Mouse (Mus musculus): ENCODE data around the gene Tspan4.
A peak's percentile ranks its signal among the peaks of the same experiment; 100 is the strongest.

The Tspan4 gene

DNA sequence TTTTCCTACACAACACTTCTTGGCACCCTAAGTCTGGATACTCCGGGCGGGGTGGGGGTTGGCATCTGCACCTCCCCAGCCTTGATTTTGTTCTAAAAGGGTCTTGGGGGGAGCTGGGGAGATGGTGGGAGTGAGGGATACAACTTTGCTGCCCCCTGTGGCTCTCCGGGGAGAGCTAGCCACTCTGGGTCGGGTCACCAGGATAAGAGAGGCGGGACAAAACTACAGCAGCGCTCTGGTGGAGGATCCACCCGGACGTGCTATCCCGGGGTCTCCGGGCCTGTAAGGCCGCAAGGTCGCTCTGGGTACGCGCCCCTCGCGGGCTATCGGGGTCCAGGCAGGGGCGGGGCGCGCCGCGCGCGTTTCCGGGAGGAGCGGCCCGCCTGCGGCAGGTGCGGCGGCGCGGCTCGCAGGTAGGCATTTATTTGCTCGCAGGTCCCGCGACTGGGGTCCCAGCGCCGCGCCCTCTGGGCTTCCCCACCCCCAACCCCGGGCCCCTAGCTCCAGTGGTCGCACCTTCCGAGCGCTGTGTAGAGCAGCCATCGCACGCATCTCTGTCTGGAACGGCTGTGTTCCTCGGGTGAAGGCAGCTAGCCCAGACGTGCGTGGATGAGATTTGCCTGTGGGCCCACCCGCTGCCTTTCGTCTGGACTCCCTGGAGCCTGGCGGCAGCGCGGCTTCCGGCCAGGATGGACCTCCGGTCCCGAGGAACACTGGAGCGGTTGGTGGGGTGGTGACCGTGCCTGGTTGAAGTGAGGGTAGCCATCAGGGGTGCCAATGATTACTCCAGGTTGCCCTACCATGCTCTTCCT lies 13.3 kb upstream of the Tspan4 start:
- DNase-seq (ENCODE audit: low spot score), result peak; percentile 49

- no peak for DNase-seq (ENCODE audit: low spot score)
These were observed 12.7 kb upstream of the Tspan4 start for GRCm38 (mm10) chr7:141462333-141462821.

DNA sequence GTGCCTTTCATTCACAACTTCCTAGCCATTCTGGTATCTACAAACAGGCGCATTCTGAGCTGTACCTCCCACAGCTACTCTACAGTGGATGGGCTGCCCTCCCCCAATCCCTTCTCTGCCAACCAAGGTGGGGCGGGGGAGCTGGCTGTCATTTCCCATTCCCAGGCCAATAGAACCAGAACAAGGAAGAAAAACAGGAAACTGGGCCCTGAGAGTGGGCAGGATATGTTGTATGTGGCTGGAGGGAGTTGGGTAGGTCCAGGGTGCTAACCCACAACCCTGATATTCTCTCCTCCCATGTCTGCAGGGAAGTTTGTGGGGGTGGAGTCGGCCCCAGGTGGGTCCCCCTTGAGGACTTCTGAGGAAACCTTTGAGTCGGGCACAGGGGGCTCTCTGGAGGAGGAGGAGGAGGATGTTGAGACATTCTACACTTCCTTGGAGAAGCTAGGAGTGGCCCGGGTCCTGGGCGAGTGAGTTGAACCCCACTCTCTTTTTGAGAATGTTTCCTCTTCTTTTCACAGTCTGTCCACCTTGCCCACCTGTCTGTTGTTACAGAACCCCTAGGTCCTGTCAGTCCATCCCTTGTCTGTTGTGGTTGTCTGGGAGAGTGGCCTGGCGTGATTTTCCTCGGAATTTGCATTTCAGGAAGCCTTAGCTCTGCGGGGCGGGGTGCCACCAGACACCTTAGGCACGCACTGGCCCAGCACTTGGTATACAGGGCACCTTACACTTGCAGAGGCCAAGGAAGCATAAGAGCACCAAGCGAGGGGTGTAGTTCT lies 11.0 kb upstream of the Tspan4 start:
- no peak for DNase-seq (ENCODE audit: low spot score)

- no peak for DNase-seq (ENCODE audit: low spot score)
These were observed 10.3 kb upstream of the Tspan4 start for GRCm38 (mm10) chr7:141464603-141465201.

- DNase-seq (ENCODE audit: low spot score), result no peak
These were observed 9.5 kb upstream of the Tspan4 start for GRCm38 (mm10) chr7:141465388-141466044.

- DNase-seq (ENCODE audit: low spot score), result peak; percentile 75
These were observed 9.0 kb upstream of the Tspan4 start for GRCm38 (mm10) chr7:141466045-141466394.

GRCm38 (mm10) chr7:141466607-141467148 lies 8.4 kb upstream of the Tspan4 start:
- peak; percentile 51 for DNase-seq (ENCODE audit: low spot score)

DNA sequence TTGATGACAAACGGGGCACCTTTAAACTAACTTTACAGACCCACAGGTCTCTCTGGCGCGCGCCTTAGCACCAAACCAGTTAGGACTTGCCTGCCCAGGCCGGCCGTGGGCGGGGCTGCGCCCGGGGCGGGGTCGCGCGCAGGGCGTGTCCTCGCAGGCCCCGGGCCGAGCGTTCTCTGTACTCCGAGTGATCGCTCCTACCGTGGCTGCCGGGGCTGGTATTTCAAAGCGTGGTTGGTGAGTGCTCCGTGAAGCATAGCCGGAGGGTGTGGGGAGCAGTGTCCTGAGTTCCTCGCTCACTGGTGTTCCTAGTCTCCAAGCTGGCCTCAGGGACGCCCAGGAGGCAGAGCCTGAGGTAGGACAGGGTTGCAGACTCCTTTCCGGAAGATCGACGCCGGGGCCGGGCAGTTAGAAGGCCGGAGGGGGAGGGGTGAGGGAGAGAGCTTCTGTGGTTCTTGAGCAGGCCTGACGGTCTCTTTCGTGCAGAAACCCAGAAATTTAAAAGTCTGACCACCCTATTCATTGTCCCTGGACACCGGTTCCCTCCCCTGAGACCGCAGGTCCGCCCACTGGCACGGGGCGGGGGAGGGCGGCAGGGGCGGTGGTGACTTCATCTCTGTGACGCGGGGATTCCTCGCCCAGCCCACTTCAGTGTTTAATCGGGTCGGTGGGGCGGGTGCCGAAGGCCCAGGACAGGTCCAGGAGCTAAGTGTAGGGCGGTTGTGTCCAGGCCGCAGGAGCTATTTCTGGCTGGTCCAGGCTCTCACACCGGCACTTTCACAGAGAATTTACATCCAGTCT lies 7.6 kb upstream of the Tspan4 start, which contains the start of gene Cd151:
TSS of gene Cd151 (plus strand) at position 163 of the 801 bp plus-strand sequence.
- DNase-seq (ENCODE audit: low spot score), result peak; percentile 88

- DNase-seq (ENCODE audit: low spot score), result peak; percentile 55
These were observed 6.9 kb upstream of the Tspan4 start for GRCm38 (mm10) chr7:141468164-141468521.

DNA sequence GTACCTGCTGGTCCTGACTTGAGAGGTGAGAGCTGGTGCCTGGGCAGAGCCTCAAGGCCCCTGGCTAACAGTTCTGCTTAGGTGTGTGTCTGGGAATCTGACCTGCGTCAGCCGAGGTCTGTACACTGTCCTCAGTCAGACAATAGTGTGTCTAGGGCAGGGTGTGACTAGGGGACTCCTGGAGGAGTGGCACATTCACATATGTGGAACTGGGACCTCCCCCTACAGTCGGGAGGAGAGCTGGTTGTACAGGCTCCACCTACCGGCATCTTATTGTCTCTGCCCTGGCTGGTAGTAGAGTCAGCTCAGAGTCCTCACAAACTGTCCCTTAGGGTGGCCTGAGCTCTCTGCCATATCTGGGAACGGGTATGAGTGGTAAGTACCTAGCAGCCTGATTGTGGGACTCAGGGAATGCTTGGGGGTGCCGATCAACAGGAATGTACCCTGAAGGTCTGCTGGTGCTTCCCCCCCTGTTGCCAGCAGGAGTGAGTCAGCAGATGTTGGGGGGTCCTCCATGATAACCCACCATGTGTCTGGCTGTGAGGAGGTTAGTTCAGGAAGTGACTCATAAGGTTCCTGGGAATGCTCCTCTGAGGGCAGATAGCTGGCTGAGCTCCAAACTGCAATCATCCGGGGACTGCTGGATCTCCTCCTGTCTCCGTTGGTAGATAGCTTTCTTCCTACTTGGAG lies 6.4 kb upstream of the Tspan4 start:
- peak; percentile 94 for DNase-seq (ENCODE audit: low spot score)

- peak; percentile 80 for DNase-seq (ENCODE audit: low spot score)
These were observed 5.7 kb upstream of the Tspan4 start for GRCm38 (mm10) chr7:141469352-141469751.

GRCm38 (mm10) chr7:141469901-141470636 lies 5.0 kb upstream of the Tspan4 start:
- DNase-seq (ENCODE audit: low spot score), result no peak

- DNase-seq (ENCODE audit: low spot score), result no peak
These were observed 4.4 kb upstream of the Tspan4 start for GRCm38 (mm10) chr7:141470637-141470944.

- no peak for DNase-seq (ENCODE audit: low spot score)
These were observed 3.8 kb upstream of the Tspan4 start for GRCm38 (mm10) chr7:141471236-141471635.

- DNase-seq (ENCODE audit: low spot score), result no peak
These were observed 2.8 kb upstream of the Tspan4 start for GRCm38 (mm10) chr7:141472226-141472625.

DNA sequence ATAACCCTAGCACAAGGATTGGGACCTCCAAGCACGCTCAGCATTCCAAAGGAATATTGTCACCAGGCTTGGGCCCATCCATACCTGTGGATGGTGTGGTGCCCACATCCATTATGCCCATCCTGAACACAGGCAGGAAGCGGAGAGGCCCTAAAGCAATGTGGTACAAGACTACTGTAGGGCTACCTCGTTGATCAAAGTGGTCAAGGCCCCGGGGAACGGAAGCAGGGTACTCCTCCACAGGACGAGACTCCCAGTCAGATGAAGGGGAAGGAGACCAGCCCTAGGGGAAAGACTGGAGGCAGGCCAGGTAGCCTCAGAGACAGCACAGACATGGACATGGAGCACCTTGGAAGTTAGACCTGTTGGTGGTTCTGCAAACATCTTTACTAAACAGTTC lies 2.3 kb upstream of the Tspan4 start:
- no peak for DNase-seq (ENCODE audit: low spot score)

- no peak for DNase-seq (ENCODE audit: low spot score)
These were observed 880 bp upstream of the Tspan4 start for GRCm38 (mm10) chr7:141474160-141474559.

GRCm38 (mm10) chr7:141475805-141476158 lies 742 bp downstream of the Tspan4 start:
- DNase-seq (ENCODE audit: low spot score), result no peak

- peak; percentile 86 for DNase-seq (ENCODE audit: low spot score)
These were observed 1.4 kb downstream of the Tspan4 start for GRCm38 (mm10) chr7:141476226-141476980.

All from MN1 (cell line).